Mouse (Mus musculus): ENCODE data around the gene Atad3a. TPM values are rescaled to one million over a fixed set of nuclear protein-coding genes. Genes with fewer than 3 reads are reported as not detected.

Gene Atad3a
- total RNA-seq, 2 experiments from 2014 or later = 53.0 to 58.8 TPM

DNA sequence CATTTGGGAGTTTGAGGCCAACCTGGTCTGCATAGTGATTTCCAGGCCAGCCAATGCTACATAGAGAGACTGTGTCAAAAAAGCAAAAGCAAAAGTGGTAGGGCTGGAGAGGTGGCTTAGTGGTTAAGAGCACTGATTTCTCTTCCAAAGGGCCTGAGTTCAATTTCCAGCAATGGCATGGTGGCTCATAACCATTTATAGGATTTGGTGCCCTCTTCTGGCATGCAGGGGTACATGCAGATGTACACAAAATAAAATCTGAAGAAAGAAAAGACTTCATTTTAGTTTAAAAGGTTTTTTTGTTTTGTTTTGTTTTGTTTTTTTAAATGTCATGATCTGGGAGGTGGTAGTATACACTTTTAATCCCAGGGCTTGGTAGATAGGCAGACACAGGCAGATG lies 60.5 kb downstream of the Atad3a start:
- TF ChIP-seq CTCF (IDR thresholded peaks at IDR 0.05) = peak; percentile 68
- intact Hi-C loops (cut with DNase I) = loop anchor here (5.0 kb wide), 1 partner anchor 33 kb away; the partner anchor contains the start of gene Mib2
- no peak for DNase-seq (ENCODE audit: extremely low spot score in 1 of 2, low spot score in 2 of 2)
- Histone ChIP-seq H3K4me3 (no peak overlapping the region), H3K27ac (no peak overlapping the region)

DNA sequence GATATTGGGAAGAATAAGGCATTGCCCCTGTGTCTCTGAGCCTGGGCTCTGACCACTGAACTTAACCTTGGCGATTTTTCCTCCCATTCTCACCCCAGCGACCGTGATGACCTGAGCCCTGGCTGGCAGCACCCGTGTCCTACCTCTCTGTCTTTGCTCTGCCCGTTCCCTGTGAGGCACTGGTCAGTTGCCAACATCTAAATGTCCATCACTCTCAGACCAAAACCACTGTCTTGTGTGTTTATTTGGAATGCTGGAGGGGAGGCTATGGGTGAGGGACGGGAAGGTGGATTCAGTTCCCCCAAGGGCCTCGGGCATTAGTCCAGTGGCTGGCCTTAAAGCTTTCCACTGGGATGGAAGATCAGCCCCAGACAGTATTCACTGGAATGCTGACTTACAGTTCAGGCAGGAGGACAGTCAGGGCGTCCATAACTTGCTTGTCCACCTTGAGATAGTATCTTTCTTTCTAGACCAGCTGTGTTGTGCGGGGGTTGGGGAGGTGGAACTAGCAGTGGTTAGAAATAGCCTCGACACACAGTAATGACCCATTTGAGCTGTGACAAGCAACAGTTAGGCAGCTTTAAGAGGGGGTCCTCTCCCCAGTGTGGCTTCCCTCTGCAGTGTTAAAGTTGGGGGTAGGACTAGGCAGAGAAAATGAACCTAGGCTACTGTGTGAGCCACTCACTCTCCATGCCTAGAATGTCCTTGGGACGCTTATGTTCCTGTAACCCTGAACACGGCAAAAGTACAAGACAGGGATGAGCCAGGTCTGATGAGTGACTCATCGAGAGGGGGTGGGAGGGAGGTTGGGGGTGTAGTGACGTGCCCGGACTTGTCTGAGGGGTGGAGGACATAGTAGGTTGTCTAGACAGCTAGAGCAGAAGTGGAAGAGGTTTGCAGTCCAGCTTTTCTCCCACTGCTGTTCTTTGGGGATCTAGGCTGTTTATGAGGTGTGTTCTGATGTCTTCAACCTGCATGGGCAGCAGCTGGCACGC lies 64.3 kb downstream of the Atad3a start:
- no peak for TF ChIP-seq CTCF (IDR thresholded peaks at IDR 0.05)
- peak in 1 of 2 experiments; percentile 15 for DNase-seq (ENCODE audit: extremely low spot score in 1 of 2, low spot score in 2 of 2)
- intact Hi-C loops (cut with DNase I) = no loop called here
- H3K27ac ChIP-seq = peak overlapping the region; percentile 99
- H3K4me3 ChIP-seq = peak overlapping the region; percentile 85

DNA sequence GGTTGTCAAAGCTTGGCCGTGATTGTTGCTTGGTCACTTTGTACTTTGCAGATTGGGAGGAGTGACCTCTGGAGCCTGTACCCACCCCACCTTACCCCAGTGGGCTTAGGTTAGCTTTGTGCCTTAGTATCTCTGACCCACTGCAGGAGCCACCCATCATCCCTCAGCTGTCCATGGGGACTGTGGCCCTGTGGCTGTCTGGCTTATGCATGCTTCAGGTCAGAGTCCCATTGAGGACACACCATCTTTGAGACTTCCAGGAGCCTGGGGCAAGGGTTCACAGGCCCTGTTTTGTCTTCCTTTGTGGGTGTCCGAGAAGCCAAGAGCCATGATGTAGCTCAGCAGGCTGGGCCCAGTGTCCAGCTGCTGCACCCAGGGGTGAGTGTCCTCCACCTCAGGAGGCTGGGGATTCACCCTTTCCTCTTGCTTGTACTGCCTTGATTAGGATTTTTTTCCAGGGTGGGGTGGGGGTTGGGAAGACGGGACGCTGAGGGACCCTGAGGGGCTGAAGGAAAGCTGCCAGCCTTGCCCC lies 65.3 kb downstream of the Atad3a start:
- peak in 1 of 2 experiments; percentile 10 for DNase-seq (ENCODE audit: extremely low spot score in 1 of 2, low spot score in 2 of 2)
- peak overlapping the region; percentile 85 for H3K4me3 ChIP-seq
- intact Hi-C loops (cut with DNase I) = no loop called here
- H3K27ac ChIP-seq = peak overlapping the region; percentile 99
- TF ChIP-seq CTCF (IDR thresholded peaks at IDR 0.05) = no peak

DNA sequence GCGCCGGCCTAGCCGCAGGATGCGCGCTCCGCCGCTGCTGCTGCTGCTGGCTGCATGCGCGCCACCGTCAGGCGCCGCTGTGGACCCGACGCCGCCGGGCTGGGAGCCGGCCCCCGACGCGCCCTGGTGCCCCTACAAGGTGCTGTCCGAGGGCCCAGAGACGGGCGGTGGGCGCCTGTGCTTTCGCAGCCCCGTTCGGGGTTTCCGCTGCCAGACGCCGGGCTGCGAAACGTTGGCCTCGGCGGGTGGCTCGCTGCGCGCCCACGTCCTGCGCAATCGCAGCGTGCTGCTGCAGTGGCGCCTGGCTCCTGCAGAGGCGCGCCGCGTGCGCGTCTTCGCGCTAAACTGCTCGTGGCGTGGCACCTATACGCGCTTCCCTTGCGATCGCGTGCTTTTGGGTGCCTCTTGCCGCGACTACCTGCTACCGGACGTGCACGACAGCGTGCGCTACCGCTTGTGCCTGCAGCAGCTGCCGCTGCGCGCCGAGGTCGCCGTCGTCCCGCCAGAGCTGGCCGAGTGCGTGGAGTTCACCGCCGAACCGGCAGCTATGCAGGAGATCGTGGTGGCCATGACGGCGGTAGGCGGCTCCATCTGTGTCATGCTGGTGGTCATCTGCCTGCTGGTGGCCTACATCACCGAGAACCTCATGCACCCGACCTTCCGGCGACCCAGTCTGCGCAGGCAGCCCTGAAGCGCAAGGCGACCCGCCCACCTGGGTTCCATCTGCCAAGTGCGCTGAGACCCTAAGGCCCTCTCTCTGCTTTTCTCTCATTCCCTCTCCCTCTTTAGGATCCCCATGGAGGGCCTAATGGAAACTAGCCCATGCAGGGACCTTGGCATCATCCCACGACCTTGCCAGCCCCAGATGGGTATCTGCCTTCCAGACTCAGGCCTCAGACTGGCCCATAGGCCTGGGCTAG lies 66.2 kb downstream of the Atad3a start:
- peak overlapping the region; percentile 85 for H3K4me3 ChIP-seq
- intact Hi-C loops (cut with DNase I) = loop anchor here (5.0 kb wide), 1 partner anchor 88 kb away; no protein-coding TSS in a partner anchor
- peak; percentile 83 to 84 for DNase-seq (ENCODE audit: extremely low spot score in 1 of 2, low spot score in 2 of 2)
- peak; percentile 41 for TF ChIP-seq CTCF (IDR thresholded peaks at IDR 0.05)
- H3K27ac ChIP-seq = peak overlapping the region; percentile 99

DNA sequence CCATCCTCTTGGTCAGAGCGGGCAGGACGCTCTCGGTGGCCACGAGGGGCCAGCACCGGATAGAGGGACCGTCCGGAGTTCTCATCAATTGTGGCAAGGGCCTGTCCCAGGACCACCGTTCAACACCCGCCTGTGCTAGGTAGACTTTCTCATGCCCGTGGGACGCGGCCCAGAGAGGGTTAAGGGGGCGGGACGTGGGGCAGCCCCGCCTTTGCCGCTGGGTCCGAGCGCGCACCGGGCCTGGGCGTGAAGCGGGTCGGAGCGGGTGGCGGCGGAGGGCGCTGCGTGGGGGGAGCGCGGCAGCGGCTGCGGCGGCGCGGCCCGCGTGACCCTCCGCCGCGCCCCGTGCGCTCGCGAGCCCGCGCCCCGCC lies 66.8 kb downstream of the Atad3a start, which contains the start of gene Fndc10:
Gene Fndc10, plus strand, starts transcription at position 232 of the 371 bp plus-strand sequence.
- peak; percentile 75 to 80 for DNase-seq (ENCODE audit: extremely low spot score in 1 of 2, low spot score in 2 of 2)
- TF ChIP-seq CTCF (IDR thresholded peaks at IDR 0.05) = no peak
- Histone ChIP-seq H3K27ac (peak within 1 kb of the TSS; percentile 99), H3K4me3 (peak within 1 kb of the TSS; percentile 85)
- intact Hi-C loops (cut with DNase I) = loop anchor here (5.0 kb wide), 1 partner anchor 88 kb away; no protein-coding TSS in a partner anchor

DNA sequence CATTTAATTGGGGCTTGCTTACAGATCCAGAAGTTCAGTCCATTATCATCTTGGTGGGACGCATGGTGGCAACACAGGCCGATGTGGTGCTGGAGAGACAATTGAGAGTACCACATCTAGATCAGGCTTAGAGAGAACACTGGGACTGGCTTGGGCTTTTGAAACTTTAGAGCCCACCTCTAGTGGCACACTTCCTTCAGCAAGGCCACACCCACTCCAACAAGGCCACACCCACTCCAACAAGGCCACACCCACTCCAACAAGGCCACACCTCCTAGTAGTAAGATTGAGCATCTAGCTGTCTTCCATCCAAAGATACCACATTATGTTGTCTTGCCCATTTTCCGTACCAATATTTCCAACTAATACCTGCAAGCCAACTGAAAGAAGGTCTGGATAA lies 68.5 kb downstream of the Atad3a start:
- Histone ChIP-seq H3K27ac (no peak overlapping the region), H3K4me3 (no peak overlapping the region)
- intact Hi-C loops (cut with DNase I) = loop anchor here (5.0 kb wide), 1 partner anchor 90 kb away; no protein-coding TSS in a partner anchor
- DNase-seq (ENCODE audit: extremely low spot score in 1 of 2, low spot score in 2 of 2) = no peak
- no peak for TF ChIP-seq CTCF (IDR thresholded peaks at IDR 0.05)

Small RNAs within 50 kb of the gene (microRNA-seq; reads per million reads assigned to microRNA genes)
- 0 reads per million in 2 experiments for gene Gm27743

Other genes with a start within 250 kb of the Atad3a start
- gene Nadk, start 198.7 kb downstream of the Atad3a start, total RNA-seq (2021) = 10 to 100 TPM; 55.9 to 58.2 TPM
- gene Slc35e2, start 159.7 kb downstream of the Atad3a start, total RNA-seq (2021) = 10 to 100 TPM; 47.3 to 50.5 TPM
- 10 to 100 TPM; 46.8 to 56.0 TPM for gene Cdk11b, start 136.2 kb downstream of the Atad3a start, total RNA-seq (2021)
- gene Gm10563, start 115.7 kb downstream of the Atad3a start, total RNA-seq (2021) = not detected
- 1 to 10 TPM; 4.1 to 5.4 TPM for gene Mmp23, start 107.7 kb downstream of the Atad3a start, total RNA-seq (2021)
- gene Mib2, start 91.9 kb downstream of the Atad3a start, total RNA-seq (2021) = 100 to 1,000 TPM; 133 to 140 TPM
- 10 to 100 TPM; 26.2 to 33.4 TPM for gene Fndc10, start 66.8 kb downstream of the Atad3a start, total RNA-seq (2021)
- gene Ssu72, start 56.3 kb downstream of the Atad3a start, total RNA-seq (2021) = 10 to 100 TPM; 89.2 to 98.0 TPM
- gene Tmem240, start 26.3 kb downstream of the Atad3a start, total RNA-seq (2021) = 10 to 100 TPM; 54.0 to 57.0 TPM
- 10 to 100 TPM; 13.6 to 15.9 TPM for gene Vwa1, start 13.6 kb upstream of the Atad3a start, total RNA-seq (2021)
- 10 to 100 TPM; 16.4 to 16.8 TPM for gene Tmem88b, start 24.8 kb upstream of the Atad3a start, total RNA-seq (2021)
- gene Ankrd65, start 29.3 kb upstream of the Atad3a start, total RNA-seq (2021) = under 1 TPM in 1 of 2 experiments, not detected in 1; 0.29 TPM
- gene Mrpl20, start 41.8 kb upstream of the Atad3a start, total RNA-seq (2021) = 10 to 100 TPM; 82.7 to 84.8 TPM
- 10 to 100 TPM; 74.8 to 83.4 TPM for gene Ccnl2, start 51.4 kb upstream of the Atad3a start, total RNA-seq (2021)
- 100 to 1,000 TPM in 1 of 2 experiments, 10 to 100 TPM in 1; 98.5 to 101 TPM for gene Aurkaip1, start 70.2 kb upstream of the Atad3a start, total RNA-seq (2021)
- gene Mxra8, start 78.6 kb upstream of the Atad3a start, total RNA-seq (2021) = 1 to 10 TPM; 5.9 to 8.0 TPM
- gene Dvl1, start 86.3 kb upstream of the Atad3a start, total RNA-seq (2021) = 10 to 100 TPM; 94.0 to 96.3 TPM
- under 1 TPM; 0.23 to 0.30 TPM for gene Tas1r3, start 102.3 kb upstream of the Atad3a start, total RNA-seq (2021)
- 10 to 100 TPM; 21.7 to 28.9 TPM for gene Cptp, start 108.3 kb upstream of the Atad3a start, total RNA-seq (2021)
- 10 to 100 TPM; 37.3 to 41.1 TPM for gene Ints11, start 108.5 kb upstream of the Atad3a start, total RNA-seq (2021)
- 10 to 100 TPM; 55.0 to 61.2 TPM for gene Pusl1, start 130.7 kb upstream of the Atad3a start, total RNA-seq (2021)
- 100 to 1,000 TPM; 139 to 152 TPM for gene Acap3, start 130.7 kb upstream of the Atad3a start, total RNA-seq (2021)
- gene Ube2j2, start 182.7 kb upstream of the Atad3a start, total RNA-seq (2021) = 10 to 100 TPM; 70.3 to 80.5 TPM
- gene C1qtnf12, start 201.2 kb upstream of the Atad3a start, total RNA-seq (2021) = 10 to 100 TPM; 18.9 to 19.7 TPM
- gene B3galt6, start 231.6 kb upstream of the Atad3a start, total RNA-seq (2021) = 10 to 100 TPM in 1 of 2 experiments, 1 to 10 TPM in 1; 9.1 to 10.8 TPM
- 100 to 1,000 TPM; 187 to 193 TPM for gene Sdf4, start 231.8 kb upstream of the Atad3a start, total RNA-seq (2021)

Measured in left cerebral cortex, adult 2 months (tissue).